Mouse (Mus musculus) CH12.LX (cell line): ENCODE measurements around the gene Notum. TPM values are rescaled to one million over a fixed set of nuclear protein-coding genes. Genes with fewer than 3 reads are reported as not detected.

Experiments
- DNase-seq: peaks from one replicate; pipeline ENCODE4 v3.0.0-alpha.2; 2013; ENCODE audit errors: extremely low read depth
- H3K27ac ChIP-seq: 2 replicates; pipeline ENCODE4 v1.5.1; 2012; ENCODE audit warnings: low read depth, mild to moderate bottlenecking, control low read depth, moderate library complexity; ENCODE audit not compliant: insufficient read depth
- H3K27me3 ChIP-seq: replicated peaks from 2 replicates; pipeline ENCODE3; 2012; ENCODE audit warnings: inconsistent platforms
- H3K36me3 ChIP-seq, 2 experiments: replicated peaks in 1 of 2; 2 replicates each; pipeline versions ENCODE3 to v1.6.1; 2012; ENCODE audit warnings: inconsistent platforms in 1 of 2, low read length in 1 of 2, mild to moderate bottlenecking in 1 of 2, mixed read lengths in 1 of 2, moderate library complexity in 1 of 2; ENCODE audit not compliant: control insufficient read depth in 1 of 2, insufficient read depth in 1 of 2
- H3K4me1 ChIP-seq, 2 experiments: 2 replicates each; pipeline ENCODE4 v1.6.1; 2012; ENCODE audit warnings: inconsistent platforms in 1 of 2, moderate library complexity in 1 of 2; ENCODE audit not compliant: insufficient read depth in 2 of 2, control insufficient read depth in 1 of 2
- H3K4me2 ChIP-seq: 2 replicates; pipeline ENCODE4 v1.6.1; 2012; ENCODE audit warnings: low read depth, mild to moderate bottlenecking, control low read depth; ENCODE audit not compliant: poor library complexity, insufficient read depth, severe bottlenecking
- H3K4me3 ChIP-seq, 3 experiments: fragments of 150-350 bp in 1 of 3; sonication (generic) in 1 of 3; replicated peaks in 1 of 3; 2 replicates each; pipeline versions ENCODE3 to v1.5.1; 2011 to 2012; ENCODE audit warnings: low read depth in 2 of 3, low read length in 2 of 3, mild to moderate bottlenecking in 2 of 3, moderate library complexity in 2 of 3, control low read depth in 1 of 3, improper control_type of control experiment in 1 of 3, inconsistent platforms in 1 of 3, mixed read lengths in 1 of 3; ENCODE audit not compliant: poor library complexity in 1 of 3
- H3K79me2 ChIP-seq: replicated peaks from 2 replicates; pipeline ENCODE4 v1.6.1; 2012; ENCODE audit warnings: mild to moderate bottlenecking, moderate library complexity; ENCODE audit not compliant: control insufficient read depth, poor library complexity, insufficient read depth, severe bottlenecking; ENCODE audit errors: extremely low read depth
- H3K9ac ChIP-seq: 2 replicates; pipeline ENCODE4 v1.6.1; 2012; ENCODE audit warnings: low read depth, mild to moderate bottlenecking, control low read depth, moderate library complexity; ENCODE audit not compliant: insufficient read depth
- H3K9me3 ChIP-seq: replicated peaks from 2 replicates; pipeline ENCODE3; 2012; ENCODE audit warnings: low read length, inconsistent platforms, mixed read lengths
- CHD1 ChIP-seq: IDR thresholded peaks from 2 replicates; pipeline ENCODE4 v1.6.1; 2012; ENCODE audit warnings: low read depth, low read length, improper control_type of control experiment, inconsistent platforms
- CHD2 ChIP-seq: IDR thresholded peaks from 2 replicates; pipeline ENCODE4 v1.6.1; 2011; ENCODE audit warnings: low read length, improper control_type of control experiment
- CTCF ChIP-seq, 2 experiments: IDR thresholded peaks in 1 of 2; conservative IDR thresholded peaks in 1 of 2; 2 replicates each; pipeline ENCODE4 v1.5.1; 2011 to 2012; ENCODE audit warnings: low read depth in 2 of 2, low read length in 2 of 2, improper control_type of control experiment in 1 of 2, inconsistent platforms in 1 of 2, mild to moderate bottlenecking in 1 of 2, moderate library complexity in 1 of 2
- ELF1 ChIP-seq: IDR thresholded peaks from 2 replicates; pipeline ENCODE4 v1.6.1; 2014; ENCODE audit warnings: low read depth, mild to moderate bottlenecking, inconsistent platforms, low read length, improper control_type of control experiment
- EP300 ChIP-seq: IDR thresholded peaks from 2 replicates; pipeline ENCODE4 v1.6.1; 2011; ENCODE audit warnings: low read length, improper control_type of control experiment
- ETS1 ChIP-seq: conservative IDR thresholded peaks from 2 replicates; pipeline ENCODE4 v1.6.1; 2012; ENCODE audit warnings: low read depth, mild to moderate bottlenecking, inconsistent platforms, low read length, improper control_type of control experiment, moderate library complexity
- GABPA ChIP-seq: IDR thresholded peaks from 2 replicates; pipeline ENCODE4 v1.6.1; 2012; ENCODE audit warnings: low read depth, low read length, improper control_type of control experiment, inconsistent platforms; ENCODE audit not compliant: insufficient replicate concordance
- IRF4 ChIP-seq: IDR thresholded peaks from 2 replicates; pipeline ENCODE4 v1.6.1; 2014; ENCODE audit warnings: low read depth, mild to moderate bottlenecking, inconsistent platforms, low read length, improper control_type of control experiment
- JUND ChIP-seq: conservative IDR thresholded peaks from 2 replicates; pipeline ENCODE4 v1.6.1; 2011; ENCODE audit warnings: low read depth, low read length, improper control_type of control experiment
- MAFK ChIP-seq: IDR thresholded peaks from 2 replicates; pipeline ENCODE4 v1.6.1; 2011; ENCODE audit warnings: low read length, improper control_type of control experiment; ENCODE audit not compliant: insufficient replicate concordance
- MAX ChIP-seq: IDR thresholded peaks from 2 replicates; pipeline ENCODE4 v1.6.1; 2011; ENCODE audit warnings: low read length, improper control_type of control experiment
- MAZ ChIP-seq: IDR thresholded peaks from 2 replicates; pipeline ENCODE4 v1.6.1; 2012; ENCODE audit warnings: low read depth, mild to moderate bottlenecking, inconsistent platforms, low read length, improper control_type of control experiment, moderate library complexity
- MEF2A ChIP-seq: IDR thresholded peaks from 2 replicates; pipeline ENCODE4 v1.6.1; 2014; ENCODE audit warnings: low read depth, mild to moderate bottlenecking, inconsistent platforms, low read length, improper control_type of control experiment, borderline replicate concordance
- MXI1 ChIP-seq: IDR thresholded peaks from 2 replicates; pipeline ENCODE4 v1.6.1; 2011; ENCODE audit warnings: mild to moderate bottlenecking, low read depth, low read length, improper control_type of control experiment
- POLR2AphosphoS2 ChIP-seq: IDR thresholded peaks from 2 replicates; pipeline ENCODE4 v1.6.1; 2011; ENCODE audit warnings: low read depth, low read length, improper control_type of control experiment
- RCOR1 ChIP-seq: conservative IDR thresholded peaks from 2 replicates; pipeline ENCODE4 v1.6.1; 2012; ENCODE audit warnings: low read depth, mild to moderate bottlenecking, inconsistent platforms, low read length, improper control_type of control experiment
- SIN3A ChIP-seq: IDR thresholded peaks from 2 replicates; pipeline ENCODE4 v1.6.1; 2012; ENCODE audit warnings: low read length, improper control_type of control experiment, inconsistent platforms
- SMC3 ChIP-seq: IDR thresholded peaks from 2 replicates; pipeline ENCODE4 v1.6.1; 2011; ENCODE audit warnings: low read depth, low read length, improper control_type of control experiment
- TCF12 ChIP-seq: IDR thresholded peaks from 2 replicates; pipeline ENCODE4 v1.6.1; 2014; ENCODE audit warnings: low read depth, mild to moderate bottlenecking, inconsistent platforms, low read length, improper control_type of control experiment
- USF1 ChIP-seq: IDR thresholded peaks from 2 replicates; pipeline ENCODE4 v1.6.1; 2014; ENCODE audit warnings: low read depth, mild to moderate bottlenecking, inconsistent platforms, low read length, improper control_type of control experiment
- ZMIZ1 ChIP-seq: IDR thresholded peaks from 2 replicates; pipeline ENCODE4 v1.6.1; 2012; ENCODE audit warnings: low read depth, mild to moderate bottlenecking, inconsistent platforms, low read length, improper control_type of control experiment
- dilution Hi-C: fragments of 300-500 bp; cut with MboI; formaldehyde crosslinking; loops from 2 replicates; pipeline ENCODE4 v1.14.3; 2020; ENCODE audit warnings: low sequenced_read_pairs; ENCODE audit not compliant: extremely low pct_unique_long_range_greater_than_20kb, extremely low pct_ligation_motif_present
- in situ Hi-C: fragments of 300-500 bp; cut with MboI; formaldehyde crosslinking; loops from 3 replicates; pipeline ENCODE4 v1.14.3; 2019; ENCODE audit warnings: low sequenced_read_pairs, low pct_ligation_motif_present, low pct_unique_long_range_greater_than_20kb, mixed read lengths
- polyA plus RNA-seq: library from polyadenylated mRNA; unstranded; fragments of >175 nt; gene quantifications from 2 replicates; pipeline ENCODE4 v1.2.1, GENCODE M21; 2012; ENCODE audit warnings: low read depth; ENCODE audit not compliant: insufficient read length
- total RNA-seq, 2 experiments: library from RNA; depleted of rRNA; stranded (reverse); fragments of 300-350 nt in 1 of 2; fragments of >200 nt in 1 of 2; gene quantifications; 2 replicates each; pipeline ENCODE4 v1.2.3; 2012 to 2014

The Notum gene
- total and polyA plus RNA-seq, 3 experiments = not detected

GRCm38 (mm10) chr11:120660301-120661075, 487 bp downstream of the Notum start:
- H3K27me3 ChIP-seq = peaks cover 74% of the 10 kb centered on the region
- DNase-seq = no peak
- no peaks in the 10 kb centered on the region for H3K79me2 ChIP-seq
- no peak for TF ChIP-seq MAZ
- no peak overlapping the region for H3K9ac ChIP-seq
- H3K36me3 ChIP-seq = no peaks in the 10 kb centered on the region
- peaks cover 7% of the 10 kb centered on the region for H3K9me3 ChIP-seq
- peaks cover 0 to 10% of the 10 kb centered on the region in 2 experiments; a peak in 2 of 4 replicates for H3K4me1 ChIP-seq
- in situ Hi-C loops (no loop called here), dilution Hi-C loops (no loop called here)
- H3K27ac ChIP-seq = no peak overlapping the region
- H3K4me3 ChIP-seq = no peak overlapping the region
- no peak overlapping the region for H3K4me2 ChIP-seq

DNA sequence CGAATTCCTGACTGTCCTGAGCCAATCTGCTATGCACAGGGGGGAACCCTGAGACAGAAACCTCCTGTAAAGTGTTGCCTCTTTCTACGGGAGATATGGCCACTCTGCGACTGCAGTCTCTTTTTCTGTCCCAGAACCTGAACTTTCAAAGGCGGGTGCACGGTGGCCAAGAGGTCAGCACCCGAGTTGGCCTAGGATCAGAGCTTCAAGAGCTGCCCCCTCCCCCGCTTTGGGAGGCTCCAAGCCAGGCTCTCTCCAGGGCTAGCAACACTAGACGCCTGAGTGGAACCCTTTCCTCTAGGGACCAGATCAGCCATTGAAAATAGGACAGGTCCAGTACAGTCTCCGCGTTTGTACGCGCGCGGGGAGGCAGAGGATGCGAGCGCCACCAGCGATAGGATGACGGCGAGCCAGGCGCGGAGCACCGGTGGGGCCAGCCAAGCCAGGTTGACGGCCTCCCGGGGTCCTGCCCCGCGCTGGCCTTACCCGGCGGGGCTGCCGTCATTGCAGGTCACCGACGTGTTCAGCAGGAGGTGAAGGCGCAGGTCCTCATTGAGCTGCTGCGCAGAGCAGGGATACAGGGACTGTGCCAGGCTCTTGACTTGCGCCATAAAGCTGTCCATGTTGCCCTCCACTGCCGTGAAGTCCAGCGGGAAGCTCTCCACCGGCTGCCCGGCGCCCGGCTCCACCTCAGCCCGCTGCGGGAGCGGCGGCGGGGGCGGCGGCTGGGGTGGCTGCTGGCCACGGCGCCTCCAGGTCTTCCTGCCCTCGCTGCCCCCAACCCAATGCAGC, 1.3 kb downstream of the Notum start:
- Histone ChIP-seq H3K9me3 (peaks cover 7% of the 10 kb centered on the region), H3K27me3 (peaks cover 71% of the 10 kb centered on the region), H3K4me2 (no peak overlapping the region), H3K27ac (no peak overlapping the region), H3K4me1 (peaks cover 0 to 10% of the 10 kb centered on the region in 2 experiments; a peak in 2 of 4 replicates), H3K79me2 (no peaks in the 10 kb centered on the region), H3K36me3 (no peaks in the 10 kb centered on the region), H3K9ac (no peak overlapping the region), H3K4me3 (no peak overlapping the region)
- TF ChIP-seq RCOR1 = no peak
- no peak for TF ChIP-seq JUND
- no peak for TF ChIP-seq MXI1
- TF ChIP-seq CHD1 = no peak
- no peak for TF ChIP-seq POLR2AphosphoS2
- dilution Hi-C loops = no loop called here
- in situ Hi-C loops = no loop called here
- DNase-seq = no peak

DNA sequence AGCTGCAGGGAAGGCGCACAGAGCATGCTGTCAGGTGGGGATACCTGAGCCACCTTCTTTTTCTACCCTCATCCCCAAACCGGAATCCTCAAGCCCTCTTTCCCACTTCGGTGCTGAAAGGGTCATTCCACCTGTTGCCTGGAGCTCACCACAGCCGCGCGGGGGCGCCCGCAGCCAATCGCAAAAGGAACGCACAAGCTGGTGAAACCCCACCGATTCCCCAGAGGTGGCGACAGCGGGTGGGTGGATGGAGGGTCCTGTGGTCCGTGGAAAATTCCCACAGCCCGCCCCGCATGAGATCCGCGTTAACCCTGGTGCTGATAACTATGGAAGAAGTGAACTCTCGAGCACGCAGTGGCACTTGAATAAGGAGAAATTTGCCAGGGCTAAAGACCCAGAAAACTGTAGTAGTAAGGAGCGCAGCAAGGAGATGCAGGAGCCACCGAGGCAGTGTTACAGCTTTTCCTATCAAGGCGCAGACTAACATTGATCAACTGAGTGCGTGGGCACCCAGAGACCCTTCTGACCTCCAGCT, 2.0 kb downstream of the Notum start:
- Histone ChIP-seq H3K4me2 (peak overlapping the region; percentile 39), H3K27ac (no peak overlapping the region), H3K79me2 (no peaks in the 10 kb centered on the region), H3K36me3 (no peaks in the 10 kb centered on the region), H3K4me1 (peaks cover 0 to 13% of the 10 kb centered on the region in 2 experiments; a peak in 3 of 4 replicates), H3K9me3 (peaks cover 7% of the 10 kb centered on the region), H3K9ac (no peak overlapping the region), H3K4me3 (no peak overlapping the region), H3K27me3 (peaks cover 74% of the 10 kb centered on the region)
- dilution Hi-C loops (no loop called here), in situ Hi-C loops (no loop called here)
- peak; percentile 67 for DNase-seq
- TF ChIP-seq MEF2A = peak; percentile 73
- TF ChIP-seq EP300 = no peak
- TF ChIP-seq MAZ = peak; percentile 58; the same call in 1 of the 2 replicates
- TF ChIP-seq MAX = peak; percentile 50; the same call in 1 of the 2 replicates
- TF ChIP-seq IRF4 = peak; percentile 57; the same call in 1 of the 2 replicates
- peak; percentile 36 to 100; a peak in 3 of 4 replicates for TF ChIP-seq CTCF (conservative IDR thresholded peaks at IDR 0.05 in 1 of 2, IDR thresholded peaks at IDR 0.05 in 1 of 2; ENCODE audit: low read depth in 2 of 2, low read length in 2 of 2)
- no peak for TF ChIP-seq ZMIZ1
- peak; percentile 55; the same call in 1 of the 2 replicates for TF ChIP-seq SIN3A
- TF ChIP-seq MXI1 = peak; percentile 62
- TF ChIP-seq USF1 = no peak
- 0 out of 2 replicates have a peak, but pooled peaks have one; percentile 17 for TF ChIP-seq ELF1
- TF ChIP-seq CHD2 = 0 out of 2 replicates have a peak, but pooled peaks have one; percentile 26
- no peak for TF ChIP-seq JUND
- TF ChIP-seq MAFK = 0 out of 2 replicates have a peak, but pooled peaks have one; percentile 32
- no peak for TF ChIP-seq GABPA
- peak; percentile 99 for TF ChIP-seq SMC3
- TF ChIP-seq ETS1 = no peak
- TF ChIP-seq TCF12 = 0 out of 2 replicates have a peak, but pooled peaks have one; percentile 47
